ENCODE assay signal across 8 mouse cellular contexts in genomic region chr5:74974726-74975411, GRCm38 (mm10).
DNase-seq lines count a peak whose midpoint lies in the region; ATAC-seq and TF ChIP-seq lines count a peak whose summit lies in the region.

No protein-coding gene starts in this region.

- no peak overlapping the region for H3K9ac ChIP-seq in hindbrain, embryonic 15.5 days
- H3K9ac ChIP-seq in hindbrain, embryonic 11.5 days (ENCODE audit: low read depth, low read length) = no peak overlapping the region
- no peak overlapping the region for H3K9ac ChIP-seq in heart, adult 2 months (ENCODE audit: low read depth, low read length)
- H3K9ac ChIP-seq in kidney, embryonic 15.5 days = no peak overlapping the region
- H3K9ac ChIP-seq in lung, embryonic 15.5 days = no peak overlapping the region

- peak; percentile 67 for TF ChIP-seq EP300 in heart, adult 2 months (IDR thresholded peaks at IDR 0.05; ENCODE audit: insufficient read depth, low read depth, low read length)

- TF ChIP-seq CTCF in heart, adult 2 months (IDR thresholded peaks at IDR 0.05) = no peak

- H3K4me3 ChIP-seq in hindbrain, embryonic 15.5 days = no peak overlapping the region
- H3K4me3 ChIP-seq in hindbrain, embryonic 11.5 days (ENCODE audit: low read depth, low read length) = no peak overlapping the region
- no peak overlapping the region for H3K4me3 ChIP-seq in heart, adult 2 months
- no peak overlapping the region for H3K4me3 ChIP-seq in kidney, embryonic 15.5 days (replicated peaks)
- no peak overlapping the region for H3K4me3 ChIP-seq in lung, embryonic 15.5 days

- H3K9me3 ChIP-seq in hindbrain, embryonic 15.5 days = no peaks in the 10 kb centered on the region
- H3K9me3 ChIP-seq in hindbrain, embryonic 11.5 days (ENCODE audit: control insufficient read depth, low read length) = no peaks in the 10 kb centered on the region
- no peaks in the 10 kb centered on the region for H3K9me3 ChIP-seq in kidney, embryonic 15.5 days (replicated peaks)
- H3K9me3 ChIP-seq in lung, embryonic 15.5 days = no peaks in the 10 kb centered on the region

- peak; percentile 65; the same call in 1 of the 2 replicates for ATAC-seq in hindbrain, embryonic 15.5 days (ENCODE audit: low FRiP score, low read depth)
- no peak for ATAC-seq in hindbrain, embryonic 11.5 days (ENCODE audit: low FRiP score)
- peak; percentile 40 for ATAC-seq in kidney, embryonic 15.5 days (replicated peaks; ENCODE audit: low FRiP score)
- ATAC-seq in lung, embryonic 15.5 days (ENCODE audit: borderline replicate concordance, extremely low read depth, low FRiP score, low TSS enrichment) = peak; percentile 82
- ATAC-seq in inflammation-experienced regulatory T-cells, adult 6 months = no peak

- 48% methylated on average over 12 of the region's 12 CpGs for WGBS in hindbrain, embryonic 15.5 days
- WGBS in hindbrain, embryonic 11.5 days = 52% methylated on average over 12 of the region's 12 CpGs
- 15% methylated on average over 12 of the region's 12 CpGs for WGBS in heart, adult 2 months
- 39% methylated on average over 12 of the region's 12 CpGs for WGBS in kidney, embryonic 15.5 days
- 29% methylated on average over 12 of the region's 12 CpGs for WGBS in lung, embryonic 15.5 days

- intact Hi-C loops in heart, adult 2 months (cut with DNase I) = loop anchor here (2.0 kb wide), 1 partner anchor 68 kb away; no protein-coding TSS in a partner anchor

- H3K27me3 ChIP-seq in hindbrain, embryonic 15.5 days = peaks cover 28% of the 10 kb centered on the region
- H3K27me3 ChIP-seq in hindbrain, embryonic 11.5 days (ENCODE audit: control insufficient read depth, insufficient read depth, low read length) = peaks cover 22% of the 10 kb centered on the region; the same call in 1 of the 2 replicates
- H3K27me3 ChIP-seq in heart, adult 2 months (ENCODE audit: control insufficient read depth, insufficient read depth, low read length) = no peaks in the 10 kb centered on the region
- 0 out of 2 replicates have a peak, but pooled peaks cover 3% of the 10 kb centered on the region for H3K27me3 ChIP-seq in kidney, embryonic 15.5 days
- H3K27me3 ChIP-seq in lung, embryonic 15.5 days = no peaks in the 10 kb centered on the region

- no peak overlapping the region for H3K4me2 ChIP-seq in hindbrain, embryonic 15.5 days
- no peak overlapping the region for H3K4me2 ChIP-seq in hindbrain, embryonic 11.5 days (replicated peaks; ENCODE audit: low read depth, low read length)
- 0 out of 2 replicates have a peak overlapping the region, but pooled peaks have one; percentile 25 for H3K4me2 ChIP-seq in kidney, embryonic 15.5 days
- no peak overlapping the region; the same call in 1 of the 2 replicates for H3K4me2 ChIP-seq in lung, embryonic 15.5 days

- no peaks in the 10 kb centered on the region for H3K79me2 ChIP-seq in heart, adult 2 months (replicated peaks; ENCODE audit: control insufficient read depth, insufficient read depth, low read length)

- no peaks in the 10 kb centered on the region for H3K36me3 ChIP-seq in hindbrain, embryonic 15.5 days
- H3K36me3 ChIP-seq in hindbrain, embryonic 11.5 days (ENCODE audit: control insufficient read depth, insufficient read depth, low read length) = no peaks in the 10 kb centered on the region
- H3K36me3 ChIP-seq in heart, adult 2 months (ENCODE audit: control insufficient read depth, insufficient read depth, low read length) = no peaks in the 10 kb centered on the region
- H3K36me3 ChIP-seq in kidney, embryonic 15.5 days = no peaks in the 10 kb centered on the region
- no peaks in the 10 kb centered on the region for H3K36me3 ChIP-seq in lung, embryonic 15.5 days

- no peak overlapping the region for H3K27ac ChIP-seq in hindbrain, embryonic 15.5 days (replicated peaks)
- H3K27ac ChIP-seq in hindbrain, embryonic 11.5 days (ENCODE audit: low read depth, low read length) = no peak overlapping the region
- peak overlapping the region; percentile 86 for H3K27ac ChIP-seq in heart, adult 2 months
- peak overlapping the region; percentile 90 for H3K27ac ChIP-seq in kidney, embryonic 15.5 days
- H3K27ac ChIP-seq in lung, embryonic 15.5 days = peak overlapping the region; percentile 82

- H3K4me1 ChIP-seq in hindbrain, embryonic 15.5 days (replicated peaks) = peaks cover 12% of the 10 kb centered on the region
- H3K4me1 ChIP-seq in hindbrain, embryonic 11.5 days (replicated peaks; ENCODE audit: control insufficient read depth, insufficient read depth, low read length) = peaks cover 4% of the 10 kb centered on the region; the same call in 1 of the 2 replicates
- peaks cover 11% of the 10 kb centered on the region for H3K4me1 ChIP-seq in heart, adult 2 months (ENCODE audit: control insufficient read depth, insufficient read depth, low read length)
- peaks cover 26% of the 10 kb centered on the region for H3K4me1 ChIP-seq in kidney, embryonic 15.5 days
- H3K4me1 ChIP-seq in lung, embryonic 15.5 days = peaks cover 30% of the 10 kb centered on the region

- no peak for DNase-seq in hindbrain, embryonic 11.5 days (ENCODE audit: low spot score)
- peak; percentile 94 for DNase-seq in adrenal gland, adult 2 months
- peak; percentile 91 to 92 for DNase-seq in heart, adult 2 months
- DNase-seq in testis, postnatal 10 days (ENCODE audit: low spot score) = peak; percentile 97

- 0 out of 2 replicates have a peak, but pooled peaks have one; percentile 12 for TF ChIP-seq POLR2A in heart, adult 2 months (IDR thresholded peaks at IDR 0.05; ENCODE audit: insufficient read depth, low read depth, low read length)

Comparison
In these comparisons a context has a peak if more than half of its experiments do, and no peak if none do; other contexts are left out.
1. ATAC-seq: peak in hindbrain, embryonic 15.5 days (single experiment), kidney, embryonic 15.5 days (single experiment) and lung, embryonic 15.5 days (single experiment); none in hindbrain, embryonic 11.5 days (single experiment) and inflammation-experienced regulatory T-cells, adult 6 months (single experiment).
2. H3K27ac ChIP-seq: peak in heart, adult 2 months (single experiment), kidney, embryonic 15.5 days (single experiment) and lung, embryonic 15.5 days (single experiment); none in hindbrain, embryonic 15.5 days (single experiment) and hindbrain, embryonic 11.5 days (single experiment).